ENCODE assay signal across 11 mouse cellular contexts in genomic region chr9:108694533-108694932, GRCm38 (mm10). TPM values are rescaled to one million over a fixed set of nuclear protein-coding genes. Genes with fewer than 3 reads are reported as not detected.
DNase-seq lines count a peak whose midpoint lies in the region; ATAC-seq and TF ChIP-seq lines count a peak whose summit lies in the region.
"Had no signal": no experiment of that assay in that cellular context is flagged by ENCODE, and none has a peak within 500 bp of the region (broad histone marks: within the 10 kb centered on the region; RNA-seq: fewer than 3 reads in every experiment).

No protein-coding gene starts in this region.

- 94% methylated on average over 1 of the region's 1 CpGs for WGBS in forebrain, embryonic 13.5 days
- WGBS in forebrain, embryonic 11.5 days = 92% methylated on average over 1 of the region's 1 CpGs
- 69% methylated on average over 1 of the region's 1 CpGs for whole genome bisulfite sequencing in liver, embryonic 15.5 days (ENCODE audit: insufficient replicate concordance)
- 74% methylated on average over 1 of the region's 1 CpGs for WGBS in liver, embryonic 11.5 days
- 90% methylated on average over 1 of the region's 1 CpGs for WGBS in hindbrain, embryonic 15.5 days
- WGBS in midbrain, postnatal 0 days = 74% methylated on average over 1 of the region's 1 CpGs

- no peak for ATAC-seq in forebrain, embryonic 13.5 days
- ATAC-seq in forebrain, embryonic 11.5 days (replicated peaks; ENCODE audit: low FRiP score) = no peak
- no peak for ATAC-seq in liver, embryonic 15.5 days (ENCODE audit: insufficient read depth)
- no peak for ATAC-seq in liver, embryonic 11.5 days (replicated peaks; ENCODE audit: low FRiP score)
- ATAC-seq in hindbrain, embryonic 15.5 days (ENCODE audit: low FRiP score, low read depth) = no peak
- no peak for ATAC-seq in midbrain, postnatal 0 days (ENCODE audit: low FRiP score)

- no peak overlapping the region for H3K4me3 ChIP-seq in forebrain, embryonic 13.5 days
- H3K4me3 ChIP-seq in forebrain, embryonic 11.5 days (ENCODE audit: low read depth, low read length) = no peak overlapping the region
- no peak overlapping the region for H3K4me3 ChIP-seq in liver, embryonic 15.5 days (replicated peaks)
- H3K4me3 ChIP-seq in liver, embryonic 11.5 days (ENCODE audit: low read depth, low read length) = no peak overlapping the region
- H3K4me3 ChIP-seq in hindbrain, embryonic 15.5 days = 0 out of 2 replicates have a peak overlapping the region, but pooled peaks have one; percentile 95
- H3K4me3 ChIP-seq in midbrain, postnatal 0 days (ENCODE audit: low read depth, low read length) = peak overlapping the region; percentile 85

- H3K36me3 ChIP-seq in forebrain, embryonic 13.5 days (ENCODE audit: poor library complexity, severe bottlenecking) = peaks cover 9% of the 10 kb centered on the region
- no peaks in the 10 kb centered on the region for H3K36me3 ChIP-seq in forebrain, embryonic 11.5 days (ENCODE audit: control insufficient read depth, insufficient read depth, low read length)
- H3K36me3 ChIP-seq in liver, embryonic 15.5 days (replicated peaks) = no peaks in the 10 kb centered on the region
- H3K36me3 ChIP-seq in liver, embryonic 11.5 days (ENCODE audit: control insufficient read depth, insufficient read depth, low read length) = no peaks in the 10 kb centered on the region
- H3K36me3 ChIP-seq in hindbrain, embryonic 15.5 days = no peaks in the 10 kb centered on the region
- H3K36me3 ChIP-seq in midbrain, postnatal 0 days (ENCODE audit: insufficient read depth, low read length) = no peaks in the 10 kb centered on the region

- no peak for TF ChIP-seq CTCF in midbrain, postnatal 0 days (IDR thresholded peaks at IDR 0.05)

- H3K4me2 ChIP-seq in forebrain, embryonic 13.5 days = peak overlapping the region; percentile 83
- H3K4me2 ChIP-seq in forebrain, embryonic 11.5 days (ENCODE audit: low read depth, low read length, severe bottlenecking) = no peak overlapping the region
- peak overlapping the region; percentile 92; the same call in 1 of the 2 replicates for H3K4me2 ChIP-seq in liver, embryonic 15.5 days
- no peak overlapping the region for H3K4me2 ChIP-seq in liver, embryonic 11.5 days
- H3K4me2 ChIP-seq in hindbrain, embryonic 15.5 days = peak overlapping the region; percentile 94
- H3K4me2 ChIP-seq in midbrain, postnatal 0 days (ENCODE audit: low read depth, low read length, poor library complexity, severe bottlenecking) = peak overlapping the region; percentile 78

- no peak overlapping the region for H3K27ac ChIP-seq in forebrain, embryonic 13.5 days
- no peak overlapping the region for H3K27ac ChIP-seq in forebrain, embryonic 11.5 days (ENCODE audit: low read depth, low read length)
- H3K27ac ChIP-seq in liver, embryonic 15.5 days (replicated peaks) = no peak overlapping the region
- H3K27ac ChIP-seq in liver, embryonic 11.5 days (ENCODE audit: low read depth, low read length) = no peak overlapping the region
- H3K27ac ChIP-seq in hindbrain, embryonic 15.5 days (replicated peaks) = no peak overlapping the region
- H3K27ac ChIP-seq in midbrain, postnatal 0 days (ENCODE audit: low read depth, low read length) = no peak overlapping the region
- H3K27ac ChIP-seq: kidney, postnatal 0 days had no signal

- no peaks in the 10 kb centered on the region for H3K27me3 ChIP-seq in forebrain, embryonic 13.5 days
- H3K27me3 ChIP-seq in forebrain, embryonic 11.5 days (ENCODE audit: control insufficient read depth, insufficient read depth, low read length) = no peaks in the 10 kb centered on the region; the same call in 1 of the 2 replicates
- H3K27me3 ChIP-seq in liver, embryonic 15.5 days = peaks cover 44% of the 10 kb centered on the region
- H3K27me3 ChIP-seq in liver, embryonic 11.5 days (replicated peaks; ENCODE audit: control insufficient read depth, insufficient read depth, low read length) = no peaks in the 10 kb centered on the region; the same call in 1 of the 2 replicates
- no peaks in the 10 kb centered on the region for H3K27me3 ChIP-seq in hindbrain, embryonic 15.5 days
- H3K27me3 ChIP-seq in midbrain, postnatal 0 days (ENCODE audit: insufficient read depth, low read length) = no peaks in the 10 kb centered on the region

- no peak for DNase-seq in forebrain, embryonic 11.5 days (ENCODE audit: low spot score)
- no peak for DNase-seq in liver, embryonic 11.5 days (ENCODE audit: low spot score)
- DNase-seq in midbrain, postnatal 0 days (ENCODE audit: low spot score) = no peak
- no peak for DNase-seq in left cerebral cortex, postnatal 4 days
- no peak for DNase-seq in thymus, postnatal 36 days
- DNase-seq: cerebellum, adult 9-11 months; thymus, adult 2 months had no signal

- intact Hi-C loops in left cerebral cortex, postnatal 4 days (cut with DNase I) = no loop called here

- peaks cover 29% of the 10 kb centered on the region for H3K4me1 ChIP-seq in forebrain, embryonic 13.5 days
- peaks cover 6% of the 10 kb centered on the region; the same call in 1 of the 2 replicates for H3K4me1 ChIP-seq in forebrain, embryonic 11.5 days (replicated peaks; ENCODE audit: control insufficient read depth, insufficient read depth, low read length)
- peaks cover 43% of the 10 kb centered on the region for H3K4me1 ChIP-seq in liver, embryonic 15.5 days (replicated peaks)
- peaks cover 13% of the 10 kb centered on the region for H3K4me1 ChIP-seq in liver, embryonic 11.5 days (replicated peaks; ENCODE audit: control insufficient read depth, insufficient read depth, low read length)
- H3K4me1 ChIP-seq in hindbrain, embryonic 15.5 days (replicated peaks) = peaks cover 33% of the 10 kb centered on the region
- H3K4me1 ChIP-seq in midbrain, postnatal 0 days (ENCODE audit: insufficient read depth, low read length) = peaks cover 19% of the 10 kb centered on the region

- no peaks in the 10 kb centered on the region for H3K9me3 ChIP-seq in forebrain, embryonic 13.5 days (replicated peaks)
- H3K9me3 ChIP-seq in forebrain, embryonic 11.5 days (ENCODE audit: control insufficient read depth, low read length) = no peaks in the 10 kb centered on the region
- H3K9me3 ChIP-seq in liver, embryonic 15.5 days (replicated peaks) = no peaks in the 10 kb centered on the region
- no peaks in the 10 kb centered on the region for H3K9me3 ChIP-seq in liver, embryonic 11.5 days (ENCODE audit: control insufficient read depth, low read length)
- no peaks in the 10 kb centered on the region for H3K9me3 ChIP-seq in hindbrain, embryonic 15.5 days
- H3K9me3 ChIP-seq in midbrain, postnatal 0 days (ENCODE audit: low read length) = no peaks in the 10 kb centered on the region

- H3K9ac ChIP-seq in forebrain, embryonic 13.5 days = no peak overlapping the region
- no peak overlapping the region for H3K9ac ChIP-seq in forebrain, embryonic 11.5 days (ENCODE audit: low read length)
- no peak overlapping the region for H3K9ac ChIP-seq in liver, embryonic 15.5 days
- no peak overlapping the region for H3K9ac ChIP-seq in liver, embryonic 11.5 days (ENCODE audit: low read depth, low read length)
- no peak overlapping the region for H3K9ac ChIP-seq in hindbrain, embryonic 15.5 days
- peak overlapping the region; percentile 19; the same call in 1 of the 2 replicates for H3K9ac ChIP-seq in midbrain, postnatal 0 days (replicated peaks; ENCODE audit: low read length, poor library complexity, severe bottlenecking)

RNA-seq across cellular contexts. Expression of gene Prkar2a, which starts 5.4 kb away (rescaled TPM):
- polyA plus RNA-seq in forebrain, embryonic 13.5 days (2015; fragmentation: Nextera tagmentation; extraction: Ambion mirVana) = 32.8 and 34.2 TPM in 2 replicates
- polyA plus RNA-seq in forebrain, embryonic 11.5 days (2014; fragmentation: Nextera tagmentation; extraction: Ambion mirVana) = 54.1 and 56.8 TPM in 2 replicates
- polyA plus RNA-seq in liver, embryonic 15.5 days (2015; fragmentation: Nextera tagmentation; extraction: Ambion mirVana) = 9.5 and 10.3 TPM in 2 replicates
- 23.8 and 26.2 TPM in 2 replicates for polyA plus RNA-seq in liver, embryonic 11.5 days (2014; fragmentation: Nextera tagmentation; extraction: Ambion mirVana)
- 62.4 and 65.9 TPM in 2 replicates for polyA plus RNA-seq in hindbrain, embryonic 15.5 days (2015; fragmentation: Nextera tagmentation; extraction: Ambion mirVana)
- 107 and 137 TPM in 2 replicates for total RNA-seq in midbrain, postnatal 0 days (2014; rRNA removed)
- 44.8 and 49.7 TPM in 2 replicates for polyA plus RNA-seq in midbrain, postnatal 0 days (2015; fragmentation: Nextera tagmentation; extraction: Ambion mirVana)
- total RNA-seq in left cerebral cortex, postnatal 4 days (2021) = 10 to 100 TPM; 78.5 to 78.7 TPM

RNA-seq across cellular contexts. Expression of gene Slc25a20, which starts 32.6 kb away (rescaled TPM):
- 39.0 and 41.3 TPM in 2 replicates for polyA plus RNA-seq in forebrain, embryonic 13.5 days (2015; fragmentation: Nextera tagmentation; extraction: Ambion mirVana)
- 22.6 and 26.0 TPM in 2 replicates for polyA plus RNA-seq in forebrain, embryonic 11.5 days (2014; fragmentation: Nextera tagmentation; extraction: Ambion mirVana)
- polyA plus RNA-seq in liver, embryonic 15.5 days (2015; fragmentation: Nextera tagmentation; extraction: Ambion mirVana) = 25.4 and 26.8 TPM in 2 replicates
- 25.0 and 30.0 TPM in 2 replicates for polyA plus RNA-seq in liver, embryonic 11.5 days (2014; fragmentation: Nextera tagmentation; extraction: Ambion mirVana)
- polyA plus RNA-seq in hindbrain, embryonic 15.5 days (2015; fragmentation: Nextera tagmentation; extraction: Ambion mirVana) = 43.3 and 47.7 TPM in 2 replicates
- 32.5 and 50.8 TPM in 2 replicates for total RNA-seq in midbrain, postnatal 0 days (2014; rRNA removed)
- polyA plus RNA-seq in midbrain, postnatal 0 days (2015; fragmentation: Nextera tagmentation; extraction: Ambion mirVana) = 44.4 and 45.4 TPM in 2 replicates
- 10 to 100 TPM; 17.9 to 18.9 TPM for total RNA-seq in left cerebral cortex, postnatal 4 days (2021)

RNA-seq across cellular contexts. Expression of gene Arih2, which starts 45.3 kb away (rescaled TPM):
- polyA plus RNA-seq in forebrain, embryonic 13.5 days (2015; fragmentation: Nextera tagmentation; extraction: Ambion mirVana) = 55.9 and 58.2 TPM in 2 replicates
- 61.1 and 62.1 TPM in 2 replicates for polyA plus RNA-seq in forebrain, embryonic 11.5 days (2014; fragmentation: Nextera tagmentation; extraction: Ambion mirVana)
- polyA plus RNA-seq in liver, embryonic 15.5 days (2015; fragmentation: Nextera tagmentation; extraction: Ambion mirVana) = 29.7 and 32.3 TPM in 2 replicates
- polyA plus RNA-seq in liver, embryonic 11.5 days (2014; fragmentation: Nextera tagmentation; extraction: Ambion mirVana) = 47.7 and 54.2 TPM in 2 replicates
- 43.0 and 48.1 TPM in 2 replicates for polyA plus RNA-seq in hindbrain, embryonic 15.5 days (2015; fragmentation: Nextera tagmentation; extraction: Ambion mirVana)
- 43.1 and 61.9 TPM in 2 replicates for total RNA-seq in midbrain, postnatal 0 days (2014; rRNA removed)
- 36.7 and 37.3 TPM in 2 replicates for polyA plus RNA-seq in midbrain, postnatal 0 days (2015; fragmentation: Nextera tagmentation; extraction: Ambion mirVana)
- 10 to 100 TPM; 58.3 to 59.6 TPM for total RNA-seq in left cerebral cortex, postnatal 4 days (2021)

Comparison
In these comparisons a context has a peak if more than half of its experiments do, and no peak if none do; other contexts are left out.
1. H3K4me2 ChIP-seq: peak in forebrain, embryonic 13.5 days (single experiment), liver, embryonic 15.5 days (single experiment), hindbrain, embryonic 15.5 days (single experiment) and midbrain, postnatal 0 days (single experiment); none in forebrain, embryonic 11.5 days (single experiment) and liver, embryonic 11.5 days (single experiment).
2. H3K4me3 ChIP-seq: peak in hindbrain, embryonic 15.5 days (single experiment) and midbrain, postnatal 0 days (single experiment); none in forebrain, embryonic 13.5 days (single experiment), forebrain, embryonic 11.5 days (single experiment), liver, embryonic 15.5 days (single experiment) and liver, embryonic 11.5 days (single experiment).